8 mouse cellular contexts compared by ENCODE assay signal in genomic region chr6:47788821-47789220, GRCm38 (mm10). TPM values are rescaled to one million over a fixed set of nuclear protein-coding genes. Genes with fewer than 3 reads are reported as not detected.
DNase-seq lines count a peak whose midpoint lies in the region; ATAC-seq and TF ChIP-seq lines count a peak whose summit lies in the region.

No protein-coding gene starts in this region.

- 0 out of 2 replicates have a peak, but pooled peaks have one; percentile 8 for ATAC-seq in lung, embryonic 16.5 days (ENCODE audit: low read depth)
- ATAC-seq in hindbrain, embryonic 13.5 days (ENCODE audit: low FRiP score), result no peak
- peak; percentile 39; the same call in 1 of the 2 replicates for ATAC-seq in midbrain, postnatal 0 days (ENCODE audit: low FRiP score)

- 17% methylated on average over 3 of the region's 3 CpGs for WGBS in lung, embryonic 16.5 days
- 35% methylated on average over 3 of the region's 3 CpGs for WGBS in hindbrain, embryonic 13.5 days
- WGBS in midbrain, postnatal 0 days, result 11% methylated on average over 3 of the region's 3 CpGs

- no peaks in the 10 kb centered on the region for H3K36me3 ChIP-seq in lung, embryonic 16.5 days (ENCODE audit: control insufficient read depth, insufficient read depth, low read length)
- H3K36me3 ChIP-seq in hindbrain, embryonic 13.5 days, result peaks cover 5% of the 10 kb centered on the region; the same call in 1 of the 2 replicates
- H3K36me3 ChIP-seq in midbrain, postnatal 0 days (ENCODE audit: insufficient read depth, low read length), result no peaks in the 10 kb centered on the region

- peak overlapping the region; percentile 57 for H3K4me3 ChIP-seq in lung, embryonic 16.5 days (ENCODE audit: low read length)
- peak overlapping the region; percentile 96 for H3K4me3 ChIP-seq in brown adipose tissue, adult 24 weeks (ENCODE audit: insufficient read depth, low read depth, low read length)
- H3K4me3 ChIP-seq in hindbrain, embryonic 13.5 days, result peak overlapping the region; percentile 48
- peak overlapping the region; percentile 41 for H3K4me3 ChIP-seq in midbrain, postnatal 0 days (ENCODE audit: low read depth, low read length)

- no peak for DNase-seq in lung, postnatal 25 days (ENCODE audit: low spot score)
- DNase-seq in midbrain, postnatal 0 days (ENCODE audit: low spot score), result no peak
- DNase-seq in gastrocnemius, postnatal 10 days, result no peak
- DNase-seq in spleen, adult 12 weeks (ENCODE audit: low spot score), result no peak
- no peak for DNase-seq in c-Kit-positive CD71-positive TER-119-positive erythroid progenitor cells, embryonic 14.5 days (ENCODE audit: low spot score)

- no peaks in the 10 kb centered on the region for H3K9me3 ChIP-seq in lung, embryonic 16.5 days (ENCODE audit: control insufficient read depth, low read length)
- no peaks in the 10 kb centered on the region for H3K9me3 ChIP-seq in hindbrain, embryonic 13.5 days
- no peaks in the 10 kb centered on the region for H3K9me3 ChIP-seq in midbrain, postnatal 0 days (ENCODE audit: low read length)

- peak overlapping the region; percentile 55 for H3K4me2 ChIP-seq in lung, embryonic 16.5 days (ENCODE audit: low read depth, low read length)
- peak overlapping the region; percentile 61 for H3K4me2 ChIP-seq in hindbrain, embryonic 13.5 days
- H3K4me2 ChIP-seq in midbrain, postnatal 0 days (ENCODE audit: low read depth, low read length, poor library complexity, severe bottlenecking), result peak overlapping the region; percentile 59

- peaks cover 5% of the 10 kb centered on the region; the same call in 1 of the 2 replicates for H3K4me1 ChIP-seq in lung, embryonic 16.5 days (replicated peaks; ENCODE audit: control insufficient read depth, insufficient read depth, low read length)
- H3K4me1 ChIP-seq in brown adipose tissue, adult 24 weeks (ENCODE audit: control insufficient read depth, insufficient read depth, insufficient read length, low read length), result peaks cover 3% of the 10 kb centered on the region; the same call in 1 of the 2 replicates
- H3K4me1 ChIP-seq in hindbrain, embryonic 13.5 days (replicated peaks), result peaks cover 6% of the 10 kb centered on the region
- H3K4me1 ChIP-seq in midbrain, postnatal 0 days (ENCODE audit: insufficient read depth, low read length), result no peaks in the 10 kb centered on the region

- H3K27ac ChIP-seq in lung, embryonic 16.5 days (ENCODE audit: low read length), result peak overlapping the region; percentile 93
- H3K27ac ChIP-seq in brown adipose tissue, adult 24 weeks (replicated peaks; ENCODE audit: low read depth, low read length), result peak overlapping the region; percentile 98
- H3K27ac ChIP-seq in hindbrain, embryonic 13.5 days, result peak overlapping the region; percentile 97
- H3K27ac ChIP-seq in midbrain, postnatal 0 days (ENCODE audit: low read depth, low read length), result peak overlapping the region; percentile 94

- H3K9ac ChIP-seq in lung, embryonic 16.5 days (ENCODE audit: low read length), result peak overlapping the region; percentile 75
- H3K9ac ChIP-seq in hindbrain, embryonic 13.5 days, result peak overlapping the region; percentile 78
- peak overlapping the region; percentile 68 for H3K9ac ChIP-seq in midbrain, postnatal 0 days (replicated peaks; ENCODE audit: low read length, poor library complexity, severe bottlenecking)

- no peak for TF ChIP-seq CTCF in midbrain, postnatal 0 days (IDR thresholded peaks at IDR 0.05)

- no peaks in the 10 kb centered on the region for H3K27me3 ChIP-seq in lung, embryonic 16.5 days (ENCODE audit: control insufficient read depth, insufficient read depth, low read depth, low read length)
- no peaks in the 10 kb centered on the region for H3K27me3 ChIP-seq in hindbrain, embryonic 13.5 days
- H3K27me3 ChIP-seq in midbrain, postnatal 0 days (ENCODE audit: insufficient read depth, low read length), result no peaks in the 10 kb centered on the region

RNA-seq across cellular contexts. Expression of gene Pdia4, which starts 24.4 kb away (rescaled TPM):
- 334 and 362 TPM in 2 replicates for polyA plus RNA-seq in lung, embryonic 16.5 days (2015; fragmentation: Nextera tagmentation; extraction: Ambion mirVana)
- 30.2 and 50.2 TPM in 2 replicates for polyA plus RNA-seq in brown adipose tissue, adult 24 weeks (2012; ENCODE audit: insufficient read depth, insufficient read length, missing spikeins)
- polyA plus RNA-seq in hindbrain, embryonic 13.5 days (2015; fragmentation: Nextera tagmentation; extraction: Ambion mirVana), result 177 and 180 TPM in 2 replicates
- 92.7 and 94.7 TPM in 2 replicates for total RNA-seq in midbrain, postnatal 0 days (2014; rRNA removed)
- polyA plus RNA-seq in midbrain, postnatal 0 days (2015; fragmentation: Nextera tagmentation; extraction: Ambion mirVana), result 72.6 and 81.6 TPM in 2 replicates
- total RNA-seq in gastrocnemius, postnatal 10 days (2021), result 10 to 100 TPM; 34.1 to 46.1 TPM

RNA-seq across cellular contexts. Expression of gene Zfp786, which starts 41.8 kb away (rescaled TPM):
- polyA plus RNA-seq in lung, embryonic 16.5 days (2015; fragmentation: Nextera tagmentation; extraction: Ambion mirVana), result 3.1 and 4.7 TPM in 2 replicates
- polyA plus RNA-seq in brown adipose tissue, adult 24 weeks (2012; ENCODE audit: insufficient read depth, insufficient read length, missing spikeins), result not detected in 2 replicates
- polyA plus RNA-seq in hindbrain, embryonic 13.5 days (2015; fragmentation: Nextera tagmentation; extraction: Ambion mirVana), result 15.3 and 16.6 TPM in 2 replicates
- 16.8 and 18.1 TPM in 2 replicates for total RNA-seq in midbrain, postnatal 0 days (2014; rRNA removed)
- 6.5 and 7.7 TPM in 2 replicates for polyA plus RNA-seq in midbrain, postnatal 0 days (2015; fragmentation: Nextera tagmentation; extraction: Ambion mirVana)
- total RNA-seq in gastrocnemius, postnatal 10 days (2021), result under 1 TPM; 0.73 to 0.88 TPM

RNA-seq across cellular contexts. Expression of gene Zfp398, which starts 46.6 kb away (rescaled TPM):
- 8.6 and 8.9 TPM in 2 replicates for polyA plus RNA-seq in lung, embryonic 16.5 days (2015; fragmentation: Nextera tagmentation; extraction: Ambion mirVana)
- 2.6 and 3.3 TPM in 2 replicates for polyA plus RNA-seq in brown adipose tissue, adult 24 weeks (2012; ENCODE audit: insufficient read depth, insufficient read length, missing spikeins)
- 17.9 and 18.1 TPM in 2 replicates for polyA plus RNA-seq in hindbrain, embryonic 13.5 days (2015; fragmentation: Nextera tagmentation; extraction: Ambion mirVana)
- total RNA-seq in midbrain, postnatal 0 days (2014; rRNA removed), result 30.6 and 32.1 TPM in 2 replicates
- 11.9 and 14.3 TPM in 2 replicates for polyA plus RNA-seq in midbrain, postnatal 0 days (2015; fragmentation: Nextera tagmentation; extraction: Ambion mirVana)
- total RNA-seq in gastrocnemius, postnatal 10 days (2021), result 1 to 10 TPM; 5.3 to 7.0 TPM

Comparison
In these comparisons a context has a peak if more than half of its experiments do, and no peak if none do; other contexts are left out.
1. H3K4me3 ChIP-seq: peak in every context shown above with its lines; median percentile 96 in brown adipose tissue, adult 24 weeks; 57 in lung, embryonic 16.5 days; 48 in hindbrain, embryonic 13.5 days; 41 in midbrain, postnatal 0 days.